In genomic region chr11:76846878-76847222, GRCm38 (mm10) we compare ENCODE assay signal across 8 mouse cellular contexts. TPM values are rescaled to one million over a fixed set of nuclear protein-coding genes. Genes with fewer than 3 reads are reported as not detected.
DNase-seq lines count a peak whose midpoint lies in the region; ATAC-seq lines count a peak whose summit lies in the region.

Gene Cpd (minus strand): TSS chr11:76847018.

- DNase-seq in adrenal gland, adult (ENCODE audit: inconsistent age in 2 of 2, low spot score in 1 of 2) = peak; percentile 97 to 99
- peak; percentile 100 for DNase-seq in embryo, embryonic 10.5 days (ENCODE audit: low spot score)
- peak; percentile 97 for DNase-seq in gastrocnemius, postnatal 14 days
- DNase-seq in left cerebral cortex, postnatal 10 days (ENCODE audit: extremely low spot score in 1 of 2, low spot score in 2 of 2) = peak; percentile 96 to 98
- DNase-seq in right cerebral cortex, postnatal 25 days = peak; percentile 96
- peak; percentile 94 to 96 for DNase-seq in urinary bladder, postnatal 4 days (ENCODE audit: low spot score in 2 of 2)

- ATAC-seq in inflammation-experienced regulatory T-cells, adult 6 months = peak; percentile 78
- peak; percentile 97 for ATAC-seq in megakaryocyte-erythroid progenitor cell, adult 5-6 weeks (replicated peaks; ENCODE audit: low FRiP score, low TSS enrichment, poor library complexity, severe bottlenecking)

- intact Hi-C loops in gastrocnemius, postnatal 14 days (cut with DNase I; ENCODE audit: low total_unique reads) = no loop called here
- intact Hi-C loops in left cerebral cortex, postnatal 10 days (cut with DNase I) = no loop called here

RNA-seq across cellular contexts. Expression of gene Cpd, which starts in this region (rescaled TPM):
- total RNA-seq in gastrocnemius, postnatal 14 days (2021) = 10 to 100 TPM; 39.4 to 50.8 TPM
- 1 to 10 TPM; 3.8 to 5.5 (median 5.5) TPM for polyA plus RNA-seq in inflammation-experienced regulatory T-cells, adult 6 months (2017; shearing (Covaris generic))
- total RNA-seq in left cerebral cortex, postnatal 10 days (2021) = 10 to 100 TPM; 70.3 to 75.0 TPM
- total RNA-seq in megakaryocyte-erythroid progenitor cell, adult 5-6 weeks (2014; fragmentation: Nextera tagmentation) = 6.8 and 12.2 TPM in 2 replicates
- 5.9 TPM in 2 replicates for total RNA-seq in megakaryocyte-erythroid progenitor cell, adult 5-6 weeks (2017)

Comparison
In these comparisons a context has a peak if more than half of its experiments do, and no peak if none do; other contexts are left out.
1. Peak in every context shown above with its lines: DNase-seq and ATAC-seq.